Mouse (Mus musculus) forebrain, embryonic 12.5 days (tissue): ENCODE data around the gene Kif18b. TPM values are rescaled to one million over a fixed set of nuclear protein-coding genes. Genes with fewer than 3 reads are reported as not detected.

Experiments used
- ATAC-seq: fragments of 200-750 bp; cut with Nextera tagmentation; 2 replicates; pipeline ENCODE4 v1.8.0; 2017; ENCODE audit warnings: moderate TSS enrichment; ENCODE audit not compliant: low FRiP score
- H3K27ac ChIP-seq: fragments of 300-500 bp; sonication (generic); 2 replicates; pipeline ENCODE4 v1.5.1; 2016; ENCODE audit warnings: mild to moderate bottlenecking
- H3K27me3 ChIP-seq: fragments of 300-500 bp; sonication (generic); 2 replicates; pipeline ENCODE4 v1.6.1; 2016; ENCODE audit warnings: mild to moderate bottlenecking
- H3K36me3 ChIP-seq: fragments of 300-500 bp; sonication (generic); replicated peaks from 2 replicates; pipeline ENCODE4 v1.6.1; 2016; ENCODE audit warnings: mild to moderate bottlenecking
- H3K4me1 ChIP-seq: fragments of 300-500 bp; sonication (generic); 2 replicates; pipeline ENCODE4 v1.6.1; 2016
- H3K4me2 ChIP-seq: fragments of 300-500 bp; sonication (generic); 2 replicates; pipeline ENCODE4 v1.6.1; 2016; ENCODE audit warnings: mild to moderate bottlenecking, moderate library complexity
- H3K4me3 ChIP-seq: fragments of 300-500 bp; sonication (generic); replicated peaks from 2 replicates; pipeline ENCODE4 v1.5.1; 2016; ENCODE audit warnings: mild to moderate bottlenecking
- H3K9ac ChIP-seq: fragments of 300-500 bp; sonication (generic); 2 replicates; pipeline ENCODE4 v1.6.1; 2016; ENCODE audit warnings: mild to moderate bottlenecking
- H3K9me3 ChIP-seq: fragments of 300-500 bp; sonication (generic); 2 replicates; pipeline ENCODE4 v1.6.1; 2016
- WGBS: fragments of 180-500 bp; shearing (Covaris S2); methylation state at CpG from one replicate; pipeline ENCODE4 v1.1.7; 2016; 5-methylcytosine and 5-hydroxymethylcytosine counted together
- polyA plus RNA-seq: library from polyadenylated mRNA; unstranded; fragments of >200 nt; fragmentation: Nextera tagmentation; extraction: Ambion mirVana; gene quantifications from 2 replicates; pipeline ENCODE4 v1.2.1, GENCODE M21; 2016

Gene Kif18b
- polyA plus RNA-seq, 1 experiment from 2014 or later, result 10.8 TPM

DNA sequence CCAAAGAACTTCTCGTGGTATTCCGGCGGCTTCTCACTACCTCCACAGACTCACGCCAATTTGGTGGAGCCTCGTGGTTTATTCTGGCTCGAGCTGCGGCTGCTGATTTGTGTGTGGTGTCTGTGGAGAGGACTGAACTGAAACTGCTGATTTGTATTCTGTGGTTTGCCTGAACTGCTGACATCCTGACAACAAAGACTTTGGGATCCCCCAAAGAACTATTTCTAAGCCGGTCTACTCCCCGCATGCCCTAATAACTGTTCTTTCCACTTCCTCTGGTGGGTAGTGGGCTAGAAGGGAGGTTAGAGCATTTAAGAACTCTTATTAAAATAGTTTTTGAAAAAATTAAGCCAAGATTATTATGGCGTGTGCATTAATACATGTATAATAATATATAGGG lies 5.7 kb upstream of the Kif18b start:
- Histone ChIP-seq H3K9ac (no peak overlapping the region), H3K4me1 (no peaks in the 10 kb centered on the region), H3K36me3 (no peaks in the 10 kb centered on the region), H3K4me3 (no peak overlapping the region), H3K9me3 (no peaks in the 10 kb centered on the region), H3K27ac (no peak overlapping the region), H3K27me3 (0 out of 2 replicates have a peak, but pooled peaks cover 10% of the 10 kb centered on the region), H3K4me2 (no peak overlapping the region)
- no peak for ATAC-seq
- WGBS, result 93% methylated on average over 10 of the region's 10 CpGs

DNA sequence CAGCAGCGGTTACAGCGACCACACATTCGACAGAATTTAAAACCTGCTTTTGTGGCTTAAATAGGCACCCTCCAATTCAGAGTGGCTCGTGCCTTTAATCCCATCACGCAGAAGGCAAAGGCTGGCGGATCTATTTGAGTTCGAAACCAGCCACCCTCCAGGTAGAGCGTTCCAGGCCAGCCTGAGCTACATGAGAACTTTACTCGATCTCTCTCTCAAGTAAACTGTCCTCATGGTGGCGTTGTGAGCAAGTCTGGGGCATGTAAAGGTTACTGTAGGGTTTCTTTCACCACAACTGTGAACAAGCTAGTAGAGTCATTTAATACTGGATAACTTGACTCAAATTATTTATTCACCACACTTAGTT lies 410 bp upstream of the Kif18b start:
- H3K4me2 ChIP-seq, result peak overlapping the region; percentile 65
- 0 out of 2 replicates have a peak, but pooled peaks cover 3% of the 10 kb centered on the region for H3K27me3 ChIP-seq
- H3K36me3 ChIP-seq, result peaks cover 6% of the 10 kb centered on the region; the same call in 1 of the 2 replicates
- peak overlapping the region; percentile 96 for H3K27ac ChIP-seq
- ATAC-seq, result peak; percentile 20; the same call in 1 of the 2 replicates
- H3K4me1 ChIP-seq, result peaks cover 33% of the 10 kb centered on the region
- no peaks in the 10 kb centered on the region for H3K9me3 ChIP-seq
- peak overlapping the region; percentile 77 for H3K4me3 ChIP-seq
- H3K9ac ChIP-seq, result peak overlapping the region; percentile 71
- under 1% methylated on average over 10 of the region's 10 CpGs for WGBS

DNA sequence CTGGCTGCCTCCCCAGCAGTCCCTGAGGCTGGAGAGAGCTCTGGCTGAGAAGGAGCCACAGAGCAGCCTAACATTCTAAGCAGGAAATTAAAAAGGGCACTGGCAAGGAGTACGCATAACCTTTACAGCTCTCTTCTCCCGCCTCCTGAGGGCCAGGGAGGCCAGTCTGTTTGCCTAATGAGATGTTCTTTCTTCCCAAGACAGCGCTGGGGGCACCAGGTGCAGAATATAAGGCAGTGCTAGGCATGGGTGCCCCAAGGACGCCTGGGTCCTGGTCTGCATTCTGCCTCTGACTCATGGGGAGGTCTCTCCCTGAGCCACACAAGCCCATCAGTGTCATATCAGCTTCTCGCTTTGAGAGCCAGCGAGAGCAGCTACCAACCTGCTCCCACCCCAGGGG lies 3.4 kb downstream of the Kif18b start:
- Histone ChIP-seq H3K4me2 (no peak overlapping the region), H3K9me3 (no peaks in the 10 kb centered on the region), H3K36me3 (peaks cover 6% of the 10 kb centered on the region; the same call in 1 of the 2 replicates), H3K4me3 (no peak overlapping the region), H3K27ac (no peak overlapping the region; the same call in 1 of the 2 replicates), H3K27me3 (no peaks in the 10 kb centered on the region), H3K4me1 (peaks cover 33% of the 10 kb centered on the region), H3K9ac (peak overlapping the region; percentile 14; the same call in 1 of the 2 replicates)
- ATAC-seq, result no peak
- WGBS, result 74% methylated on average over 6 of the region's 6 CpGs

DNA sequence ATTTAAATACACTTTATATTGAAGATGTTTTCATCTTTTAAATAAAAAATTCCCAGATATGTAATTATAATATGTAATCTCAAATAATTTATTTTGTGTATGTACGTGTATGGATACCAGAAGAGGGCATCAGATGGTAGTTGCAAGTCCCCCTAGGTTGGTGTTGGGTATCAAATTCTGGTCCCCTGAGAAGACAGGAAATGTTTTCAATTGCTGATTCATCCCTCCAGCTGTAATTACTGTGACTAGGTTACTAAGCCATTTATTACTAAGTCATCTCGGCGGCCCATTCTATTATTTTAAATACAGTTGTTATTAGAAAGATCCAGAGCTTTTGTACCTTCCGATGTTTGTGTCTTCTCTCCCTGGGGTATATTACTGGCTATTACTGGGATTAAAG lies 6.8 kb downstream of the Kif18b start:
- no peak for ATAC-seq
- peaks cover 18% of the 10 kb centered on the region for H3K4me1 ChIP-seq
- H3K27me3 ChIP-seq, result no peaks in the 10 kb centered on the region
- WGBS, result 98% methylated on average over 4 of the region's 4 CpGs
- no peak overlapping the region for H3K4me2 ChIP-seq
- no peak overlapping the region for H3K9ac ChIP-seq
- H3K27ac ChIP-seq, result no peak overlapping the region
- no peak overlapping the region for H3K4me3 ChIP-seq
- peaks cover 39% of the 10 kb centered on the region for H3K36me3 ChIP-seq
- H3K9me3 ChIP-seq, result no peaks in the 10 kb centered on the region

DNA sequence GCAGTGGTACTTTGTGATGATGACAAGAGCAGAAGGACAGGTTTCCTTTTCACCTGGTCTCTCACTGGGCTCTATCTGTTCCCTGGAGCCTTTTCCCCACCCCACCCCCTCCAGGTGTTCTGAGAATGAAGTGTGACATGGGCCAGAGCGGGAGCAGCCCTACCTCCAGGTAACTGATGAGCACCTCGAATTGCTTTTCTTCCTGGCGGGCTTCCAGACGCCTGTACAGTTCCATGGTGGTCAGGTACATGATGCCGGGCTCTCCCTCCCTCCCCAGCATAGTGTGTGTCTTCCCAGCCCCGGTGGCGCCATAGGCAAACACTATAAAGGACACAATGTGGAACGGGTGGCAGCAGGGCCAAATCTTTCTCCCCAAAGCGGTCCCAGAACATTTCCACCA lies 9.5 kb downstream of the Kif18b start:
- 92% methylated on average over 9 of the region's 9 CpGs for WGBS
- H3K4me2 ChIP-seq, result no peak overlapping the region
- ATAC-seq, result no peak
- H3K36me3 ChIP-seq, result peaks cover 57% of the 10 kb centered on the region
- no peaks in the 10 kb centered on the region for H3K4me1 ChIP-seq
- H3K9me3 ChIP-seq, result no peaks in the 10 kb centered on the region
- no peak overlapping the region for H3K27ac ChIP-seq
- no peak overlapping the region for H3K9ac ChIP-seq
- no peaks in the 10 kb centered on the region for H3K27me3 ChIP-seq
- H3K4me3 ChIP-seq, result no peak overlapping the region

DNA sequence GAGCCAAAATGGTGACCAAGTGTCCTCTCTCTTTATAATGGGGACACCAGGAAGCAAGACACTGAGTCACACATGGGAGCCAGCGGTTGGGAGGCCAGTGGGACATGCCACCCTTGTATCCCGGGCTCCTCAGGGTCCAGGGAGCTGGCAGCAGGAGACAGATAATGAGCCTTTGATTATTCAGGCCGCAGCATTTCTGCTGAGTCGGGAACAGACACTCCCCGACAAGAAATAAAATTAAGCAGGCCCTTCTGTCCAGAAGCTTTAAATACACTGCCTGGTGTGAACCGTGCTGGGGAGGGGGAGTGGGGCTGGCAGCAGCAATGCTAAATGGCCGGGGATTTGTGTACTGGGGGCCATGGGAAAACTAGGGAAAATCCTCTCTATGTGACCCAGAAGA lies 13.5 kb downstream of the Kif18b start:
- Histone ChIP-seq H3K9ac (no peak overlapping the region), H3K4me3 (no peak overlapping the region), H3K27ac (no peak overlapping the region), H3K27me3 (no peaks in the 10 kb centered on the region), H3K36me3 (peaks cover 97% of the 10 kb centered on the region), H3K4me2 (no peak overlapping the region), H3K4me1 (no peaks in the 10 kb centered on the region), H3K9me3 (no peaks in the 10 kb centered on the region)
- ATAC-seq, result no peak
- 77% methylated on average over 7 of the region's 7 CpGs for WGBS

DNA sequence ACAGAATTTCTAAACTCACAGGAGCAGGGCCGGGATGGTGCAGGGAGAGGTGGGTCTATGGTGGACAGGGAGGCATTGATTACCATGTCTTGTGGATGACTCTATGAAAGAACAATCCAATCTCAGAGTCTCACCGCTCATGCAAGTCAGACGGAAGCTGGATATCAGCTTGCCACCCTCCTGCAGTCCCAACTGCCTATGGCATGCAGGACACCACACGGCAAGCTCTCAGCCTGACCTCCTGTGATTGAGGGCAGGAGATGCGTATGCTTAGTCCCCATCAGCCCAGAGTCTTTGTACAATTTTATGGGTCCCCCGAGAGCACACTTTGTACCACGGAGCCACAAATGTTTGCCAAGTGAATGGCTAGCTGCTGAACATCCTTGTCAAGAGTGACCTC lies 21.3 kb downstream of the Kif18b start:
- no peaks in the 10 kb centered on the region for H3K4me1 ChIP-seq
- no peak for ATAC-seq
- H3K27me3 ChIP-seq, result no peaks in the 10 kb centered on the region
- H3K36me3 ChIP-seq, result peaks cover 39% of the 10 kb centered on the region
- no peak overlapping the region for H3K27ac ChIP-seq
- no peak overlapping the region for H3K9ac ChIP-seq
- no peak overlapping the region for H3K4me3 ChIP-seq
- H3K4me2 ChIP-seq, result no peak overlapping the region
- H3K9me3 ChIP-seq, result no peaks in the 10 kb centered on the region
- WGBS, result 84% methylated on average over 7 of the region's 7 CpGs

DNA sequence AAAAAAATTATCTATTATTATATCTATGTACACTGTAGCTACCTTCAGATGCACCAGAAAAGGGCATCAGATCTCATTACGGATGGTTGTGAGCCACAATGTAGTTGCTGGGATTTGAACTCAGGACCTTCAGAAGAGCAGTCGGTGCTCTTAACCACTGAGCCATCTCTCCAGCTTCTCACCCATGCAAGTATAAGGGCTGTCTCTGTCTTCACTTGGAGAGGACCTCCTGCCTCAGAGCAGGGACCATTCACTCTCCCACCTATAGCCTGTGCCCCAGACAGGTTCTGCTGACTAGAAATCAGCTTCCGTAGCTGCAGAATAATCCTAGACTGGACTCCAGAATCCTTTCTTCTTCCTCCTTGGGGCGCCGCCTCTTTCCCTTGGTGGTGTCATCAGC lies 22.8 kb downstream of the Kif18b start:
- ATAC-seq, result no peak
- Histone ChIP-seq H3K4me2 (no peak overlapping the region), H3K36me3 (peaks cover 24% of the 10 kb centered on the region), H3K27me3 (peaks cover 5% of the 10 kb centered on the region; the same call in 1 of the 2 replicates), H3K4me1 (no peaks in the 10 kb centered on the region), H3K9me3 (no peaks in the 10 kb centered on the region), H3K9ac (no peak overlapping the region), H3K4me3 (no peak overlapping the region), H3K27ac (no peak overlapping the region)
- WGBS, result 78% methylated on average over 5 of the region's 5 CpGs

DNA sequence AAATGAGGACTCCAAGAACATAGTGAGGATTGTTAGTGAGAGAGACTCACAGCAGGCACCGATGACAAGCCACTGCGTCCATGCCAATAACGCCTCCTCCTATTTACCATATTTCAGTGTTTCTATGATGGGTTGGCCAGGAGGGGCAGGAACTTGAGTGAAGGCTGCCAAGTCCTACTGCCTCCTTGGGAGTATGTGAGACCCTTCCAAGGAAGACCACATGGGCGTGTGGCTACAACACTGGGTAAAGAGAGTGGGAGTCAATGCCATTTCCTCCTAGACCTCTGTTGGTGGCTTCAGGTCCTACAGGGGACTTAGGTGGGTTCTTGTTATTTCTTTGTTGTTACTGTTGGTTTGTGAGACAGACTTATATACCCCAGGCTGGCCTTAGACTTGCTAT lies 23.7 kb downstream of the Kif18b start:
- 74% methylated on average over 4 of the region's 4 CpGs for WGBS
- Histone ChIP-seq H3K36me3 (peaks cover 15% of the 10 kb centered on the region), H3K4me2 (no peak overlapping the region), H3K27me3 (peaks cover 10% of the 10 kb centered on the region), H3K9me3 (no peaks in the 10 kb centered on the region), H3K4me1 (no peaks in the 10 kb centered on the region), H3K27ac (no peak overlapping the region), H3K4me3 (no peak overlapping the region), H3K9ac (no peak overlapping the region)
- no peak for ATAC-seq

DNA sequence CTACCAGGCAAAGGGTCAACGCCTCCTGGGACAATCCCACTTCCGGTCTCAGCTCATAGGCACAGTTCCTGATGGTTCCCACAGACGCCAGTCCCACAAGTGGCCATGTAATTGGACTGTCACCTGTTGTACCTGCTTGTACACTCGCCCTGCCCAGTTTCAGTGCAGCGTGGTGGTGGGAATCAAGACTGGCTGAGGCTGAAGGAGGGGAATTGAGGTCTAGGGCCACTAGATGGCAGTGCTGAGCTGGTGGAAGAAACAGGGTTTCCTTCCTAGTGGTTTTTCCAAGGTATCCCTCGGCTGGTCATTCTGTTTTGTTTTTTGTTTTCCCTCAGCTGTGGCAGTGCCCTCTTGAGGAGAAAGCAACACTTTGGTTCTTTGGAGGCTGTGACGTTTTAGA lies 24.2 kb downstream of the Kif18b start, which contains the start of gene Gfap:
Gfap (minus strand) TSS at position 150 of the 400 bp plus-strand sequence.
- Histone ChIP-seq H3K27me3 (peaks cover 14% of the 10 kb centered on the region), H3K27ac (no peak within 1 kb of the TSS), H3K4me2 (no peak within 1 kb of the TSS), H3K4me1 (no peaks in the 10 kb centered on the region), H3K9me3 (no peaks in the 10 kb centered on the region), H3K4me3 (no peak within 1 kb of the TSS), H3K36me3 (peaks cover 10% of the 10 kb centered on the region), H3K9ac (no peak within 1 kb of the TSS)
- peak; percentile 71; the same call in 1 of the 2 replicates for ATAC-seq
- WGBS, result 15% methylated on average over 7 of the region's 7 CpGs

DNA sequence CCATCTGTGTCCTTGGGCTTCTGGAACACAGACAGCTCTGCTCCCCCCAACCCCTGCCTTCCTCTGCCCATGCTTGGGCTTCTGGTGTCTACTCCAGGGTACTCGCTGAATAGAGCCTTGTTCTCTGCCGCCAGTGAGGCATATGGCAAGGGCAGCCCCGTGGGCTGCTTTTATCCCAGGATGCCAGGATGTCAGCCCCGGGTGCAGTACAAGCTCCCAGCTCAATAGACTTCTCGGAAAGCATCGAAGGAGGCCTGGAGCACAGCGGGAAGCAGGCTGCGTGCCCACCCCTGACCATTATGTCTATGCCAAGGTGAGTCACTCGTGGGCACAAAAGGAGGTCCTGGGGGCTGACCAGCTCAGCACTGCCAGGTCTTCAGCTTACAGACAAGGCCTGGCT lies 26.5 kb downstream of the Kif18b start:
- H3K4me2 ChIP-seq, result no peak overlapping the region
- H3K9ac ChIP-seq, result no peak overlapping the region
- H3K36me3 ChIP-seq, result no peaks in the 10 kb centered on the region
- no peak for ATAC-seq
- H3K4me3 ChIP-seq, result no peak overlapping the region
- H3K4me1 ChIP-seq, result peaks cover 2% of the 10 kb centered on the region
- no peak overlapping the region for H3K27ac ChIP-seq
- no peaks in the 10 kb centered on the region for H3K9me3 ChIP-seq
- 76% methylated on average over 9 of the region's 9 CpGs for WGBS
- peaks cover 38% of the 10 kb centered on the region for H3K27me3 ChIP-seq

DNA sequence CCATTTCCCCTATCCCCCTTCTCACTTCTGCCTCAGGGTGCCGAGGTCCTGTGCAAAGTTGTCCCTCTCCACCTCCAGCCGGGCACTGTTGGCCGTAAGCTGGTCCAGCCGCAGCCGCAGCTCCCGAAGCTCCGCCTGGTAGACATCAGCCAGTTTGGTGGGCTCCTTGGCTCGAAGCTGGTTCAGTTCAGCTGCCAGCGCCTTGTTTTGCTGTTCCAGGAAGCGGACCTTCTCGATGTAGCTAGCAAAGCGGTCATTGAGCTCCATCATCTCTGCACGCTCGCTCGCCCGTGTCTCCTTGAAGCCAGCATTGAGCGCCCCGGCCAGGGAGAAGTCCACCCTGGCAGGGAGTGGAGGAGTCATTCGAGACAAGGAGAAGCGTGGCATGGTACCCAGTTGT lies 28.3 kb downstream of the Kif18b start:
- H3K4me2 ChIP-seq, result no peak overlapping the region
- H3K27me3 ChIP-seq, result peaks cover 52% of the 10 kb centered on the region
- 79% methylated on average over 20 of the region's 20 CpGs for WGBS
- H3K4me3 ChIP-seq, result no peak overlapping the region
- peaks cover 8% of the 10 kb centered on the region for H3K4me1 ChIP-seq
- H3K9me3 ChIP-seq, result no peaks in the 10 kb centered on the region
- no peak overlapping the region for H3K27ac ChIP-seq
- no peak overlapping the region for H3K9ac ChIP-seq
- no peak for ATAC-seq
- H3K36me3 ChIP-seq, result no peaks in the 10 kb centered on the region

DNA sequence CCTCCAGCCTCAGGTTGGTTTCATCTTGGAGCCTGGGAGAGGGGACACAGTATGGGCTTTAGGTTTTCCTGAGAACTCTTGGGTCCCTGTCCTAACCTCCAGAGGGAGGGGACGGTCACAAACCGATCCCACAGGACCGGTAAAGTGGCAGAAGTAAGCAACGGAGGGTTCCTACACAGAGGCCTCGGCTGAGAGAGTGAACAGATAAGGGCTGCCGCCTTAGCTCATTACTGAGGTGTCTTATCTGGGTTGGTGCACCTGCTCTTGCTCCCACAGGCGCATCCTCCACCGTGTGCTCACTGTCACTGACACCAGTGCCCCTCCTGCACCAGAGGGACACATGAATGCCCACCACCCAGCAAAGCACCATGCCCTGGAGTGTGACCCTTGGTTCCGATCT lies 29.1 kb downstream of the Kif18b start:
- ATAC-seq, result no peak
- no peak overlapping the region for H3K9ac ChIP-seq
- peaks cover 8% of the 10 kb centered on the region for H3K4me1 ChIP-seq
- no peak overlapping the region for H3K4me3 ChIP-seq
- peaks cover 56% of the 10 kb centered on the region for H3K27me3 ChIP-seq
- no peak overlapping the region for H3K4me2 ChIP-seq
- 80% methylated on average over 9 of the region's 9 CpGs for WGBS
- H3K27ac ChIP-seq, result no peak overlapping the region
- H3K9me3 ChIP-seq, result no peaks in the 10 kb centered on the region
- H3K36me3 ChIP-seq, result no peaks in the 10 kb centered on the region
